Mouse (Mus musculus): Measurements from ENCODE around the gene Eif2a.

- TF ChIP-seq MXI1 (IDR thresholded peaks at IDR 0.05; ENCODE audit: low read depth, low read length), result no peak
- no peak for TF ChIP-seq E2F4 (IDR thresholded peaks at IDR 0.05; ENCODE audit: insufficient replicate concordance, low read depth, low read length)
- no peak for TF ChIP-seq MAX (IDR thresholded peaks at IDR 0.05; ENCODE audit: low read length)
- no peak for TF ChIP-seq MYC (IDR thresholded peaks at IDR 0.05; ENCODE audit: low read depth, low read length)
- no peak for TF ChIP-seq NELFE (IDR thresholded peaks at IDR 0.05; ENCODE audit: low read depth, low read length)
- TF ChIP-seq POLR2A (IDR thresholded peaks at IDR 0.05; ENCODE audit: low read depth, low read length), result no peak
- TF ChIP-seq CTCF (conservative IDR thresholded peaks at IDR 0.05 in 1 of 2, IDR thresholded peaks at IDR 0.05 in 1 of 2; ENCODE audit: low read depth in 2 of 2, low read length in 2 of 2), result no peak
- TF ChIP-seq CHD1 (IDR thresholded peaks at IDR 0.05; ENCODE audit: low read depth, low read length), result no peak
- TF ChIP-seq BHLHE40 (IDR thresholded peaks at IDR 0.05; ENCODE audit: low read depth, low read length), result no peak
- TF ChIP-seq MAFK (IDR thresholded peaks at IDR 0.05; ENCODE audit: insufficient replicate concordance, low read length), result no peak
Observed at GRCm38 (mm10) chr3:58561437-58561836, 35.8 kb downstream of the Eif2a start.

Measured in CH12.LX (cell line).